Mouse (Mus musculus) CH12.LX (cell line): ENCODE data around the gene Pawr.

Source experiments
- BHLHE40 ChIP-seq: IDR thresholded peaks from 2 replicates; pipeline ENCODE4 v1.6.1; 2011; ENCODE audit warnings: mild to moderate bottlenecking, low read depth, low read length, improper control_type of control experiment
- CTCF ChIP-seq, 2 experiments: IDR thresholded peaks in 1 of 2; conservative IDR thresholded peaks in 1 of 2; 2 replicates each; pipeline ENCODE4 v1.5.1; 2011 to 2012; ENCODE audit warnings: low read depth in 2 of 2, low read length in 2 of 2, improper control_type of control experiment in 1 of 2, inconsistent platforms in 1 of 2, mild to moderate bottlenecking in 1 of 2, moderate library complexity in 1 of 2
- E2F4 ChIP-seq: IDR thresholded peaks from 2 replicates; pipeline ENCODE4 v1.6.1; 2011; ENCODE audit warnings: low read depth, low read length, improper control_type of control experiment; ENCODE audit not compliant: insufficient replicate concordance
- SIN3A ChIP-seq: IDR thresholded peaks from 2 replicates; pipeline ENCODE4 v1.6.1; 2012; ENCODE audit warnings: low read length, improper control_type of control experiment, inconsistent platforms
- USF2 ChIP-seq: conservative IDR thresholded peaks from 2 replicates; pipeline ENCODE4 v1.6.1; 2011; ENCODE audit warnings: low read depth, low read length, improper control_type of control experiment
- ZMIZ1 ChIP-seq: IDR thresholded peaks from 2 replicates; pipeline ENCODE4 v1.6.1; 2012; ENCODE audit warnings: low read depth, mild to moderate bottlenecking, inconsistent platforms, low read length, improper control_type of control experiment
- ZNF384 ChIP-seq: IDR thresholded peaks from 2 replicates; pipeline ENCODE4 v1.6.1; 2012; ENCODE audit warnings: low read depth, low read length, improper control_type of control experiment, inconsistent platforms

GRCm38 (mm10) chr10:108432194-108432593 is 100.3 kb downstream of the Pawr start:
- TF ChIP-seq E2F4 (no peak), SIN3A (no peak), USF2 (no peak), ZMIZ1 (no peak), BHLHE40 (no peak), ZNF384 (no peak), CTCF (conservative IDR thresholded peaks at IDR 0.05 in 1 of 2, IDR thresholded peaks at IDR 0.05 in 1 of 2; ENCODE audit: low read depth in 2 of 2, low read length in 2 of 2) (no peak)
